Mouse (Mus musculus) frontal cortex, postnatal 14 days (tissue): Measurements from ENCODE around the gene Tspyl2.
A peak's percentile ranks its signal among the peaks of the same experiment; 100 is the strongest.
"Not testable (repeated sequence)": the region's sequence is repeated elsewhere in the genome, so short reads cannot be mapped to it uniquely, and the experiment has no call there.

Experiments
- DNase-seq, 2 experiments: peaks; one replicate each; pipeline ENCODE4 v3.0.0; 2022; ENCODE audit warnings: low spot score in 2 of 2

Gene Tspyl2

GRCm38 (mm10) chrX:152342358-152342901 lies at the start of gene Tspyl2:
Gene Tspyl2, minus strand, starts transcription at chrX:152342425.
- peak; percentile 90 to 95 for DNase-seq

GRCm38 (mm10) chrX:152368397-152369273 lies 26.4 kb upstream of the Tspyl2 start, which contains the start of gene Gpr173:
Gene Gpr173, minus strand, starts transcription at chrX:152368704.
- DNase-seq = peak; percentile 38 to 44

DNA sequence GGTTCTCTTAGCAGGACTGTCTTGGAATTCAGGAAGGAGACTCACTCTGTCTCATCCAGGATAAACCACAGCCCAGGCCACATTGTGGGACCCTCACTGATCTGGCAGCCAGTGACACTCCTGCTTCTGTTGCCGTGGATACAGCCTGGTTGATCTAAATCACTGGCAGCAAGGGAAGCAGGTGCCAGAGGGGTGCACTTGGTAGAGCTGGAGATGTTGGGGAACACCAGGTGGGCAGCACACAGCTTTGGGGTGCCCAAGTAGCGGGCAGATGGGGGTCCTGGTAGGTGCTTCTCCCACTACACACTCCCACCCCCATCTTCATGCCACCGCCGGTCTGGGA lies 25.8 kb upstream of the Tspyl2 start:
- DNase-seq = no peak

- DNase-seq = no peak
These were observed 24.2 kb upstream of the Tspyl2 start for GRCm38 (mm10) chrX:152366418-152366817.

- no peak for DNase-seq
These were observed 10.4 kb upstream of the Tspyl2 start for GRCm38 (mm10) chrX:152352553-152353153.

DNA sequence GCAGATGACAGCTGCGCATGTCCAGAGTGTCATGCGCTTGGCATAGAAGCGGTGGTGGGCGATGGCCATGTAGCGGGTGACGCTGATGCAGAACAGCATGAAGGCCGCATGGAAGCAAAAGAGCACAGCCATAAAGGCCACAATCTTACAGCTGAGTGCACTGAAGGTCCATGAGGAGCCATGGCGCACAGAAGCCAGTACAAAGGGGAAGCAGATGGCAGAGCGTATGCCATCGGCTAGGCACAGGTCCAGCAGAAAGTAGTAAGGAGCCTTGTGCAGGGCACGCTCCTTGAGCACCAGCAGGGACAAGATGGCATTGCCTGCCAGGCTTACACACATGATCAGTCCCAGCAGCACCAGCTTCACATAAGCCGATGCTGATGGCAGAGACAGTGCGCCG lies 4.8 kb upstream of the Tspyl2 start:
- no peak for DNase-seq

DNA sequence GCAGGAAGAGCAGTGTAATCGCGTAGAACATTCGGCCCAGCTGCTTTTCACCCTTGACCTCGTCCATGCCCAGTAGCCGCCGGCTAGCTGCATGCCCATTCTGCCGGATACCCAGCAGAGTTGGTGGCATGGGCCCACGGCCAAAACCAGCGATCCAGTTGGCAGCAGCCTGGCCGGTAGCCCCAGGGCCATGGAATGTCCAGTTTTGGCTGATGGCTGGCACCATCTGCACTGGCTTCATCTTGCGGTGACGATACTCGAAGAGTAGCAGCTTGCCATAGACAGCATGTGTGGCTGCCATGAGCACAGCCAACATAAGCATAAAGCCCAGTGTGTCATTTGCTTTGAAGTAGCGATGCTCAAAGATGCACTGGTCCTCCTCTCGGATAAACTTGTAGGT lies 4.4 kb upstream of the Tspyl2 start:
- DNase-seq = no peak

DNA sequence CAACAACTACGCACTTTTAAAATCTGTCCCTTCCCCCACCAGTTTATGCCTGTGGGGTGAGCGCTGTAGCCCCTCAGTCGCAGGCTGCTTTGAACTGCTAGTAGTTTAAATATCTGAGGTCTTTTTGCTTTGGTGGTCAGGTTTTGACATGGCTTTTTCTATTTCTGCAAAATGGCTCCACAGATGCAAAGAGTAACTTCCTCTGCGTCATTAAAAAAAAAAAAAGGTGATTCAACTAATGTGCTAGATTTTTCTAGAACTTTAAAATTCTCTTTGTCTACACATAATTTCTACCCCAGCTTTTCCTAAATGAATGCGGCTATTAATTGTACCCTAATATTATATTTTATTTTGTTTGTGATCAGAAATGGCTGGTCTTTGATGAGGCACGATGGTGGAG lies 678 bp upstream of the Tspyl2 start:
- no peak for DNase-seq

- no peak for DNase-seq
These were observed 729 bp downstream of the Tspyl2 start for GRCm38 (mm10) chrX:152341496-152341895.

- peak; percentile 84 to 90 for DNase-seq
These were observed 5.5 kb downstream of the Tspyl2 start for GRCm38 (mm10) chrX:152336546-152337332.

DNA sequence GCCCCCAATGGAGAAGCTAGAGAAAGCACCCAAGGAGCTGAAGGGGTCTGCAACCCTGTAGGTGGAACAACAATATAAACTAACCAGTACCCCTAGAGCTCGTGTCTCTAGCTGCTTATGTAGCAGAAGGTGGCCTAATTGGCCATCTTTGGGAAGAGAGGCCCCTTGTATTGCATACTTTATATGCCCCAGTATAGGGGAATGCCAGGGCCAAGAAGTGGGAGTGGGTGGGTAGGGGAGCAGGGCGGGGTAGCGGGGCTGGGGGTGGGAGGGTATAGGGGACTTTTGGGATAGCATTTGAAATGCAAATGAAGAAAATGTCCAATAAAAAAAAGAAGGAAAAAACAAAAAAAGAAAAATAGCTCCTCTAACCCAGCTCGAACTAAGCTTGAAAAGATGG lies 6.1 kb downstream of the Tspyl2 start:
- DNase-seq = not testable (repeated sequence)

DNA sequence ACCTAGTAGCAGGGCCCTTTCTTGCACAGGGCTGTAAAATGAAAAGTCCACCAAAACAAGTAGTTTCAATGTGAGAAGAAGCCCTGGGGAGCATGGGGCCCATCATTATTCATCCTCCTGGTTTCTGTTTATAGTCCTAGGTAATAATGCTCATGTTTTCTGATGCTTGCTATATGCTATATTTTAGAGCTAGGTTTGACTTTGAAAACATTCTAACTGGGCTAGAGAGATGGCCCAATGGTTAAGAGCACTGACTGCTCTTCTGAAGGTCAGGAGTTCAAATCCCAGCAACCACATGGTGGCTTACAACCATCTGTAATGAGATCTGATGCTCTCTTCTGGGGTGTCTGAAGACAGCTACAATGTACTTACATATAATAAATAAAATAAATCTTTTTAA lies 12.8 kb downstream of the Tspyl2 start:
- DNase-seq = not testable (repeated sequence)

DNA sequence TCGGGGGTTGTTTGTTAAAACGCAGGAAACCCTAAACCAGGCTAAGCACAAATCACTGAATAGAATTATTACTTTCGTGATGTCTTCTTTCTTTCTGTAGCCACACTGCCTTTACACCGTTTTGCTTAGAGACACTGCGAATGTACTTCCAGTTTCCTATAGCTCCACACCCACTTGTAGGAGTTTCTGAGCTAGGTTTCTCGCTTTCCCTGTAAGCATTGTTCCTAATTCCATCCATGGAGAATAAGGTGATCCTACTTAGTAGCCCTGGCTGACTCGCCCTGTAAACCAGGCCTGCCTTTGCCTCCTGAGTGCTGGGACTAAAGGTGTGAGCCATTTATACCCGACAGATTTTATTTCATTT lies 14.6 kb downstream of the Tspyl2 start:
- no peak for DNase-seq

- DNase-seq = peak; percentile 64 to 70
These were observed 15.1 kb downstream of the Tspyl2 start, which contains the start of gene Kantr for GRCm38 (mm10) chrX:152326996-152327688. Gene Kantr, minus strand, starts transcription at chrX:152327495.

DNA sequence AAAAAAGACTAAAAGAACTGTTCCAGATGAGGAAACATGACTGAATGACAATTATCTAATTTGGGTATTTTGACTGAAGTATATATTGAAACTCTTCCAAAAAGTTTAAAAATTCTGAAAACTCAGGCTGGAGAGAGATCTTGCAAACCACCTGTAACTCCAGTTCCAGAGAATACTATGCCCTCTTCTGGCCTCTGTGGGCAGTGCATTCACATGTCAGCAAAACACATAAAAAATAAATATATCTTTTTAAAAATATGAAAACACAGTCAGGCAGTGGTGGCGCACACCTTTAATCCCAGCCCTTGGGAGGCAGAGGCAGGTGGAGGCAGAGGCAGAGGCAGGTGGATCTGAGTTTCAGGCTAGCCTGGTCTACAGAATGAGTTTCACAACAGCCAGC lies 18.6 kb downstream of the Tspyl2 start:
- no peak for DNase-seq

GRCm38 (mm10) chrX:152322776-152323175 lies 19.4 kb downstream of the Tspyl2 start:
- no peak for DNase-seq

- DNase-seq = no peak
These were observed 21.7 kb downstream of the Tspyl2 start for GRCm38 (mm10) chrX:152320535-152320934.

GRCm38 (mm10) chrX:152307942-152308341 lies 34.3 kb downstream of the Tspyl2 start:
- DNase-seq = no peak

GRCm38 (mm10) chrX:152307371-152307770 lies 34.9 kb downstream of the Tspyl2 start:
- DNase-seq = no peak

GRCm38 (mm10) chrX:152306224-152306623 lies 36.0 kb downstream of the Tspyl2 start:
- DNase-seq = no peak

DNA sequence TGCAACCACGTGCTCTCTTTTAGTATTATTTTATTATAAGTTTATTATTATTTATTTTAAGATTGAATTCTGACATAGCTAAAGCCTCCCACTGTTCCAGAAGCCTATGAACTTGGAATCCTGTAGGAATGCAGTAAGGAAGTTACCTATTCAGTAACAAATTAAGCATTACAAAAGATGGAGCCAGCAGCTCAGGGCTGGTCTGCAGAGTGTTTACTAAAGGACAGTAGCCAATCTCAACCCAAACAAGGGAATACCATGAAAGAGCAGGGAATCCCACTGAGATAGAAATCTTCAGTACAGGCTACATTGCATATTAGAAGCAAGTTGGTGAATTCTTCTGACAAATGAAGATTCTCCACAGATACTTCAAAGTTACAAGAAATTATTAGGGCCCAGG lies 55.2 kb downstream of the Tspyl2 start:
- not testable (repeated sequence) for DNase-seq
